Mouse (Mus musculus) hematopoietic stem cell, adult 5-6 weeks (primary cell): ENCODE data around the gene Adam22. TPM values are rescaled to one million over a fixed set of nuclear protein-coding genes. Genes with fewer than 3 reads are reported as not detected.
A peak's percentile ranks its signal among the peaks of the same experiment; 100 is the strongest.
"Not testable (repeated sequence)": the region's sequence is repeated elsewhere in the genome, so short reads cannot be mapped to it uniquely, and the experiment has no call there.

ENCODE experiments used
- ATAC-seq, 2 experiments: fragments of 125-278 bp in 1 of 2; replicated peaks in 1 of 2; 2 replicates each; pipeline ENCODE4 v1.8.0; 2016 to 2017; ENCODE audit warnings: inconsistent platforms in 2 of 2, mild to moderate bottlenecking in 2 of 2, moderate number of reproducible peaks in 2 of 2, low read depth in 1 of 2, moderate TSS enrichment in 1 of 2; ENCODE audit not compliant: low FRiP score in 2 of 2, poor library complexity in 2 of 2, severe bottlenecking in 2 of 2, insufficient read depth in 1 of 2, low TSS enrichment in 1 of 2
- total RNA-seq: library from RNA; stranded (forward); fragments of 172-1452, 232-1000 nt; gene quantifications from 2 replicates; pipeline ENCODE4 v1.2.3, GENCODE M21; 2017

Adam22 gene
- total RNA-seq, 1 experiment from 2014 or later: 15.7 TPM

GRCm38 (mm10) chr5:8111691-8112090, 256.3 kb downstream of the Adam22 start:
- no peak for ATAC-seq

GRCm38 (mm10) chr5:8095689-8096088, 272.3 kb downstream of the Adam22 start:
- ATAC-seq: no peak

- no peak for ATAC-seq
These were observed 273.0 kb downstream of the Adam22 start for GRCm38 (mm10) chr5:8094921-8095320.

GRCm38 (mm10) chr5:8088147-8088546, 279.8 kb downstream of the Adam22 start:
- ATAC-seq: peak; percentile 53 to 55; a peak in 3 of 4 replicates

- no peak for ATAC-seq
These were observed 282.3 kb downstream of the Adam22 start for GRCm38 (mm10) chr5:8085661-8086060.

GRCm38 (mm10) chr5:8082800-8083509, 285.0 kb downstream of the Adam22 start:
- ATAC-seq: peak in 1 of 2 experiments; percentile 62; a peak in 1 of 4 replicates

GRCm38 (mm10) chr5:8077481-8077880, 290.5 kb downstream of the Adam22 start:
- no peak for ATAC-seq

- no peak for ATAC-seq
These were observed 293.9 kb downstream of the Adam22 start for GRCm38 (mm10) chr5:8073901-8074561.

GRCm38 (mm10) chr5:8073406-8073805, 294.6 kb downstream of the Adam22 start:
- ATAC-seq: no peak

GRCm38 (mm10) chr5:8063207-8063606, 304.8 kb downstream of the Adam22 start:
- ATAC-seq: no peak; a peak in 1 of 4 replicates

GRCm38 (mm10) chr5:8062469-8062868, 305.5 kb downstream of the Adam22 start:
- peak in 1 of 2 experiments; percentile 52; a peak in 1 of 4 replicates for ATAC-seq

- ATAC-seq: no peak
These were observed 309.9 kb downstream of the Adam22 start for GRCm38 (mm10) chr5:8058056-8058455.

GRCm38 (mm10) chr5:8057018-8057323, 311.0 kb downstream of the Adam22 start:
- peak in 1 of 2 experiments; percentile 14; a peak in 1 of 4 replicates for ATAC-seq

- peak; percentile 97 to 99 for ATAC-seq
These were observed 311.6 kb downstream of the Adam22 start for GRCm38 (mm10) chr5:8056141-8057017.

- peak in 1 of 2 experiments; percentile 38; a peak in 3 of 4 replicates for ATAC-seq
These were observed 312.2 kb downstream of the Adam22 start for GRCm38 (mm10) chr5:8055721-8056129.

GRCm38 (mm10) chr5:8053827-8054226, 314.1 kb downstream of the Adam22 start:
- ATAC-seq: no peak

- ATAC-seq: no peak
These were observed 322.1 kb downstream of the Adam22 start, which contains the start of gene Sri for GRCm38 (mm10) chr5:8045855-8046254. Gene Sri (plus strand): TSS chr5:8046078.

- ATAC-seq: not testable (repeated sequence)
These were observed 333.4 kb downstream of the Adam22 start for GRCm38 (mm10) chr5:8034596-8034995.
